Mouse (Mus musculus) kidney, embryonic 14.5 days (tissue): ENCODE measurements around the gene Tyw5. TPM values are rescaled to one million over a fixed set of nuclear protein-coding genes. Genes with fewer than 3 reads are reported as not detected.

Experiments
- ATAC-seq: fragments of 200-750 bp; cut with Nextera tagmentation; 2 replicates; pipeline ENCODE4 v1.8.0; 2017; ENCODE audit warnings: moderate number of reproducible peaks, mild to moderate bottlenecking, moderate TSS enrichment, moderate library complexity; ENCODE audit not compliant: low FRiP score, low TSS enrichment
- H3K27ac ChIP-seq: fragments of 300-500 bp; sonication (generic); 2 replicates; pipeline ENCODE4 v1.5.1; 2014; ENCODE audit warnings: low read depth, mild to moderate bottlenecking, low read length, moderate library complexity, mixed read lengths
- H3K27me3 ChIP-seq: fragments of 300-500 bp; sonication (generic); 2 replicates; pipeline ENCODE4 v1.6.1; 2014; ENCODE audit warnings: mild to moderate bottlenecking, low read length; ENCODE audit not compliant: control insufficient read depth, insufficient read depth
- H3K36me3 ChIP-seq: fragments of 300-500 bp; sonication (generic); 2 replicates; pipeline ENCODE4 v1.6.1; 2014; ENCODE audit warnings: low read length, mixed read lengths; ENCODE audit not compliant: control insufficient read depth, insufficient read depth
- H3K4me1 ChIP-seq: fragments of 300-500 bp; sonication (generic); 2 replicates; pipeline ENCODE4 v1.6.1; 2014; ENCODE audit warnings: low read length, mixed read lengths; ENCODE audit not compliant: control insufficient read depth, insufficient read depth
- H3K4me2 ChIP-seq: fragments of 300-500 bp; sonication (generic); replicated peaks from 2 replicates; pipeline ENCODE4 v1.6.1; 2014; ENCODE audit warnings: low read depth, mild to moderate bottlenecking, low read length
- H3K4me3 ChIP-seq: fragments of 300-500 bp; sonication (generic); 2 replicates; pipeline ENCODE4 v1.5.1; 2014; ENCODE audit warnings: mild to moderate bottlenecking, low read length
- H3K9ac ChIP-seq: fragments of 300-500 bp; sonication (generic); 2 replicates; pipeline ENCODE4 v1.6.1; 2014; ENCODE audit warnings: low read depth, mild to moderate bottlenecking, low read length, moderate library complexity
- H3K9me3 ChIP-seq: fragments of 300-500 bp; sonication (generic); 2 replicates; pipeline ENCODE4 v1.6.1; 2016; ENCODE audit warnings: low read length; ENCODE audit not compliant: control insufficient read depth
- WGBS: fragments of 180-500 bp; shearing (Covaris S2); extraction: QIAGEN DNeasy Blood & Tissue Kit; methylation state at CpG from one replicate; pipeline ENCODE4 v1.1.7; 2014; 5-methylcytosine and 5-hydroxymethylcytosine counted together
- polyA plus RNA-seq: library from polyadenylated mRNA; unstranded; fragments of >200 nt; fragmentation: Nextera tagmentation; extraction: Ambion mirVana; gene quantifications from 2 replicates; pipeline ENCODE4 v1.2.1, GENCODE M21; 2014

The Tyw5 gene
- polyA plus RNA-seq, 1 experiment from 2014 or later = 24.8 TPM

GRCm38 (mm10) chr1:57375276-57375675 lies 31.6 kb downstream of the Tyw5 start:
- Histone ChIP-seq H3K27ac (no peak overlapping the region), H3K4me1 (no peaks in the 10 kb centered on the region), H3K36me3 (no peaks in the 10 kb centered on the region), H3K27me3 (no peaks in the 10 kb centered on the region), H3K9me3 (no peaks in the 10 kb centered on the region), H3K9ac (no peak overlapping the region), H3K4me3 (no peak overlapping the region), H3K4me2 (no peak overlapping the region)
- no peak for ATAC-seq
- WGBS = 97% methylated on average over 2 of the region's 2 CpGs

GRCm38 (mm10) chr1:57370451-57370850 lies 36.5 kb downstream of the Tyw5 start:
- Histone ChIP-seq H3K4me3 (no peak overlapping the region), H3K36me3 (no peaks in the 10 kb centered on the region), H3K9ac (no peak overlapping the region), H3K4me2 (no peak overlapping the region), H3K9me3 (no peaks in the 10 kb centered on the region), H3K4me1 (no peaks in the 10 kb centered on the region), H3K27ac (no peak overlapping the region), H3K27me3 (no peaks in the 10 kb centered on the region)
- no peak for ATAC-seq
- WGBS = 80% methylated on average over 4 of the region's 4 CpGs

GRCm38 (mm10) chr1:57369111-57369510 lies 37.8 kb downstream of the Tyw5 start:
- Histone ChIP-seq H3K4me2 (no peak overlapping the region), H3K9me3 (no peaks in the 10 kb centered on the region), H3K27me3 (no peaks in the 10 kb centered on the region), H3K36me3 (no peaks in the 10 kb centered on the region), H3K4me3 (no peak overlapping the region), H3K4me1 (no peaks in the 10 kb centered on the region), H3K27ac (no peak overlapping the region), H3K9ac (no peak overlapping the region)
- ATAC-seq = no peak
- 85% methylated on average over 4 of the region's 4 CpGs for WGBS

GRCm38 (mm10) chr1:57367446-57367845 lies 39.5 kb downstream of the Tyw5 start:
- H3K4me2 ChIP-seq = no peak overlapping the region
- no peak for ATAC-seq
- no peak overlapping the region for H3K9ac ChIP-seq
- H3K27me3 ChIP-seq = no peaks in the 10 kb centered on the region
- WGBS = 93% methylated on average over 3 of the region's 3 CpGs
- no peak overlapping the region for H3K27ac ChIP-seq
- H3K36me3 ChIP-seq = no peaks in the 10 kb centered on the region
- H3K4me1 ChIP-seq = no peaks in the 10 kb centered on the region
- no peaks in the 10 kb centered on the region for H3K9me3 ChIP-seq
- H3K4me3 ChIP-seq = no peak overlapping the region

GRCm38 (mm10) chr1:57358546-57358945 lies 48.4 kb downstream of the Tyw5 start:
- no peaks in the 10 kb centered on the region for H3K27me3 ChIP-seq
- H3K9me3 ChIP-seq = no peaks in the 10 kb centered on the region
- WGBS = 68% methylated on average over 5 of the region's 5 CpGs
- no peak overlapping the region for H3K4me3 ChIP-seq
- no peak overlapping the region for H3K9ac ChIP-seq
- no peaks in the 10 kb centered on the region for H3K4me1 ChIP-seq
- no peak overlapping the region for H3K4me2 ChIP-seq
- H3K36me3 ChIP-seq = no peaks in the 10 kb centered on the region
- no peak overlapping the region for H3K27ac ChIP-seq
- no peak for ATAC-seq

GRCm38 (mm10) chr1:57351941-57352340 lies 55.0 kb downstream of the Tyw5 start:
- WGBS = 45% methylated on average over 1 of the region's 1 CpGs
- H3K4me3 ChIP-seq = no peak overlapping the region
- H3K9me3 ChIP-seq = no peaks in the 10 kb centered on the region
- no peak for ATAC-seq
- no peak overlapping the region for H3K4me2 ChIP-seq
- no peaks in the 10 kb centered on the region for H3K36me3 ChIP-seq
- H3K4me1 ChIP-seq = no peaks in the 10 kb centered on the region
- H3K9ac ChIP-seq = no peak overlapping the region
- H3K27ac ChIP-seq = no peak overlapping the region
- no peaks in the 10 kb centered on the region for H3K27me3 ChIP-seq

- no peak overlapping the region for H3K9ac ChIP-seq
- ATAC-seq = no peak
- no peak overlapping the region for H3K27ac ChIP-seq
Measured at GRCm38 (mm10) chr1:57347487-57347886, 59.4 kb downstream of the Tyw5 start.

GRCm38 (mm10) chr1:57341197-57341596 lies 65.7 kb downstream of the Tyw5 start:
- no peak for ATAC-seq
- no peak overlapping the region for H3K4me3 ChIP-seq
- 37% methylated on average over 2 of the region's 2 CpGs for WGBS
- no peaks in the 10 kb centered on the region for H3K27me3 ChIP-seq
- H3K4me1 ChIP-seq = no peaks in the 10 kb centered on the region
- H3K4me2 ChIP-seq = no peak overlapping the region
- H3K9ac ChIP-seq = no peak overlapping the region
- no peak overlapping the region for H3K27ac ChIP-seq
- no peaks in the 10 kb centered on the region for H3K36me3 ChIP-seq
- H3K9me3 ChIP-seq = no peaks in the 10 kb centered on the region

More at GRCm38 (mm10) chr1:57347487-57347886, 59.4 kb downstream of the Tyw5 start:
- Histone ChIP-seq H3K27me3 (no peaks in the 10 kb centered on the region), H3K4me1 (no peaks in the 10 kb centered on the region), H3K4me3 (no peak overlapping the region), H3K4me2 (no peak overlapping the region), H3K36me3 (no peaks in the 10 kb centered on the region), H3K9me3 (no peaks in the 10 kb centered on the region)

GRCm38 (mm10) chr1:57339156-57339796 lies 67.6 kb downstream of the Tyw5 start:
- H3K9ac ChIP-seq = no peak overlapping the region
- H3K4me2 ChIP-seq = no peak overlapping the region
- H3K4me3 ChIP-seq = no peak overlapping the region
- ATAC-seq = no peak
- H3K27ac ChIP-seq = no peak overlapping the region
- H3K27me3 ChIP-seq = no peaks in the 10 kb centered on the region
- H3K9me3 ChIP-seq = no peaks in the 10 kb centered on the region
- H3K4me1 ChIP-seq = no peaks in the 10 kb centered on the region
- WGBS = 51% methylated on average over 14 of the region's 14 CpGs
- H3K36me3 ChIP-seq = no peaks in the 10 kb centered on the region
